Mouse (Mus musculus): ENCODE results near the gene Tbc1d9.

Gene Tbc1d9

GRCm38 (mm10) chr8:83165235-83165930 lies at the start of gene Tbc1d9:
TSS of gene Tbc1d9 (plus strand) at chr8:83165352.
- DNase-seq (ENCODE audit: low spot score in 2 of 2) = peak; percentile 57 to 60

GRCm38 (mm10) chr8:83135086-83135485 lies 30.1 kb upstream of the Tbc1d9 start:
- no peak for DNase-seq (ENCODE audit: low spot score in 2 of 2)

GRCm38 (mm10) chr8:83140068-83140467 lies 25.1 kb upstream of the Tbc1d9 start:
- no peak for DNase-seq (ENCODE audit: low spot score in 2 of 2)

- no peak for DNase-seq (ENCODE audit: low spot score in 2 of 2)
Observed at GRCm38 (mm10) chr8:83140701-83141111, 24.4 kb upstream of the Tbc1d9 start.

GRCm38 (mm10) chr8:83141358-83141757 lies 23.8 kb upstream of the Tbc1d9 start:
- no peak for DNase-seq (ENCODE audit: low spot score in 2 of 2)

- DNase-seq (ENCODE audit: low spot score in 2 of 2) = no peak
Observed at GRCm38 (mm10) chr8:83144601-83145000, 20.6 kb upstream of the Tbc1d9 start.

GRCm38 (mm10) chr8:83145421-83145820 lies 19.7 kb upstream of the Tbc1d9 start:
- no peak for DNase-seq (ENCODE audit: low spot score in 2 of 2)

- DNase-seq (ENCODE audit: low spot score in 2 of 2) = no peak
Observed at GRCm38 (mm10) chr8:83149124-83149523, 16.0 kb upstream of the Tbc1d9 start.

- DNase-seq (ENCODE audit: low spot score in 2 of 2) = no peak
Observed at GRCm38 (mm10) chr8:83152055-83152454, 13.1 kb upstream of the Tbc1d9 start.

- no peak for DNase-seq (ENCODE audit: low spot score in 2 of 2)
Observed at GRCm38 (mm10) chr8:83152470-83152869, 12.7 kb upstream of the Tbc1d9 start.

GRCm38 (mm10) chr8:83155110-83155509 lies 10.0 kb upstream of the Tbc1d9 start:
- no peak for DNase-seq (ENCODE audit: low spot score in 2 of 2)

- DNase-seq (ENCODE audit: low spot score in 2 of 2) = no peak
Observed at GRCm38 (mm10) chr8:83158971-83159370, 6.2 kb upstream of the Tbc1d9 start.

GRCm38 (mm10) chr8:83159615-83160014 lies 5.5 kb upstream of the Tbc1d9 start:
- no peak for DNase-seq (ENCODE audit: low spot score in 2 of 2)

GRCm38 (mm10) chr8:83160613-83161012 lies 4.5 kb upstream of the Tbc1d9 start:
- DNase-seq (ENCODE audit: low spot score in 2 of 2) = no peak

GRCm38 (mm10) chr8:83165931-83166867 lies 1.0 kb downstream of the Tbc1d9 start, which contains the start of gene Gm10645:
TSS of gene Gm10645 (minus strand) at chr8:83166170.
- DNase-seq (ENCODE audit: low spot score in 2 of 2) = peak; percentile 29 to 54

- no peak for DNase-seq (ENCODE audit: low spot score in 2 of 2)
Observed at GRCm38 (mm10) chr8:83167932-83168331, 2.8 kb downstream of the Tbc1d9 start.

GRCm38 (mm10) chr8:83169127-83169526 lies 4.0 kb downstream of the Tbc1d9 start:
- DNase-seq (ENCODE audit: low spot score in 2 of 2) = no peak

GRCm38 (mm10) chr8:83169709-83170108 lies 4.6 kb downstream of the Tbc1d9 start:
- no peak for DNase-seq (ENCODE audit: low spot score in 2 of 2)

- no peak for DNase-seq (ENCODE audit: low spot score in 2 of 2)
Observed at GRCm38 (mm10) chr8:83170894-83171293, 5.7 kb downstream of the Tbc1d9 start.

GRCm38 (mm10) chr8:83175680-83176079 lies 10.5 kb downstream of the Tbc1d9 start:
- no peak for DNase-seq (ENCODE audit: low spot score in 2 of 2)

GRCm38 (mm10) chr8:83176785-83177184 lies 11.6 kb downstream of the Tbc1d9 start:
- DNase-seq (ENCODE audit: low spot score in 2 of 2) = no peak

GRCm38 (mm10) chr8:83177317-83178195 lies 12.4 kb downstream of the Tbc1d9 start:
- no peak for DNase-seq (ENCODE audit: low spot score in 2 of 2)
